Mouse (Mus musculus): Measurements from ENCODE around the gene Kazald1.

GRCm38 (mm10) chr19:45046523-45047321 lies 28.3 kb upstream of the Kazald1 start:
- TF ChIP-seq POLR2A (IDR thresholded peaks at IDR 0.05; ENCODE audit: borderline replicate concordance, extremely low read depth, insufficient read depth, insufficient read length, poor library complexity, severe bottlenecking), result no peak
- no peak for TF ChIP-seq CTCF (IDR thresholded peaks at IDR 0.05; ENCODE audit: borderline replicate concordance, extremely low read depth, insufficient read depth, insufficient read length)

Measured in brain, embryonic 14.5 days (tissue).